20 mouse cellular contexts compared by ENCODE assay signal in genomic region chr13:92683464-92683863, GRCm38 (mm10).
DNase-seq lines count a peak whose midpoint lies in the region; ATAC-seq and TF ChIP-seq lines count a peak whose summit lies in the region.
"Had no signal": no experiment of that assay in that cellular context is flagged by ENCODE, and none has a peak within 500 bp of the region (broad histone marks: within the 10 kb centered on the region; RNA-seq: fewer than 3 reads in every experiment).

No protein-coding gene starts in this region.

- peaks cover 19% of the 10 kb centered on the region; the same call in 1 of the 2 replicates for H3K36me3 ChIP-seq in embryonic facial prominence, embryonic 13.5 days
- peaks cover 23% of the 10 kb centered on the region for H3K36me3 ChIP-seq in embryonic facial prominence, embryonic 10.5 days (replicated peaks)
- peaks cover 3% of the 10 kb centered on the region; the same call in 1 of the 2 replicates for H3K36me3 ChIP-seq in lung, embryonic 16.5 days (ENCODE audit: control insufficient read depth, insufficient read depth, low read length)
- H3K36me3 ChIP-seq in thymus, adult 2 months (ENCODE audit: control insufficient read depth, insufficient read depth, low read length): peaks cover 23% of the 10 kb centered on the region
- H3K36me3 ChIP-seq: forebrain, embryonic 12.5 days had no signal

- TF ChIP-seq CTCF in thymus, adult 2 months (IDR thresholded peaks at IDR 0.05; ENCODE audit: borderline replicate concordance, control insufficient read depth, extremely low read depth, insufficient read depth, low read length, poor library complexity): no peak

- no peak for ATAC-seq in embryonic facial prominence, embryonic 13.5 days (ENCODE audit: insufficient number of reproducible peaks, insufficient read depth, low FRiP score, low TSS enrichment, low read depth)
- ATAC-seq in lung, embryonic 16.5 days (ENCODE audit: low read depth): peak; percentile 35; the same call in 1 of the 2 replicates
- ATAC-seq: CD4-positive, CD25-positive, alpha-beta regulatory T cell, adult 4 months; forebrain, embryonic 16.5 days had no signal

- peaks cover 21% of the 10 kb centered on the region for H3K4me1 ChIP-seq in embryonic facial prominence, embryonic 13.5 days
- H3K4me1 ChIP-seq in embryonic facial prominence, embryonic 10.5 days: peaks cover 17% of the 10 kb centered on the region
- peaks cover 19% of the 10 kb centered on the region for H3K4me1 ChIP-seq in lung, embryonic 16.5 days (replicated peaks; ENCODE audit: control insufficient read depth, insufficient read depth, low read length)
- H3K4me1 ChIP-seq in thymus, adult 2 months (replicated peaks; ENCODE audit: control insufficient read depth, insufficient read depth, low read length): no peaks in the 10 kb centered on the region
- H3K4me1 ChIP-seq: forebrain, embryonic 12.5 days had no signal

- H3K9me3 ChIP-seq in embryonic facial prominence, embryonic 13.5 days: no peaks in the 10 kb centered on the region
- 0 out of 2 replicates have a peak, but pooled peaks cover 8% of the 10 kb centered on the region for H3K9me3 ChIP-seq in embryonic facial prominence, embryonic 10.5 days
- H3K9me3 ChIP-seq in lung, embryonic 16.5 days (ENCODE audit: control insufficient read depth, low read length): no peaks in the 10 kb centered on the region
- H3K9me3 ChIP-seq: forebrain, embryonic 12.5 days; G1E; heart, embryonic 12.5 days had no signal

- H3K27me3 ChIP-seq in embryonic facial prominence, embryonic 13.5 days: no peaks in the 10 kb centered on the region
- H3K27me3 ChIP-seq in embryonic facial prominence, embryonic 10.5 days (replicated peaks; ENCODE audit: low read depth, poor library complexity, severe bottlenecking): no peaks in the 10 kb centered on the region
- no peaks in the 10 kb centered on the region for H3K27me3 ChIP-seq in lung, embryonic 16.5 days (ENCODE audit: control insufficient read depth, insufficient read depth, low read depth, low read length)
- H3K27me3 ChIP-seq in thymus, adult 2 months (ENCODE audit: control insufficient read depth, insufficient read depth, low read length): no peaks in the 10 kb centered on the region
- H3K27me3 ChIP-seq: forebrain, embryonic 12.5 days; heart, embryonic 12.5 days had no signal

- TF ChIP-seq POLR2A in thymus, adult 2 months (IDR thresholded peaks at IDR 0.05; ENCODE audit: control insufficient read depth, extremely low read depth, insufficient read depth, low read length, poor library complexity): no peak

- no peak overlapping the region for H3K9ac ChIP-seq in embryonic facial prominence, embryonic 13.5 days
- no peak overlapping the region for H3K9ac ChIP-seq in lung, embryonic 16.5 days (ENCODE audit: low read length)
- H3K9ac ChIP-seq: forebrain, embryonic 12.5 days; heart, embryonic 12.5 days had no signal

- 0 out of 2 replicates have a peak overlapping the region, but pooled peaks have one; percentile 3 for H3K27ac ChIP-seq in embryonic facial prominence, embryonic 13.5 days
- H3K27ac ChIP-seq in embryonic facial prominence, embryonic 10.5 days (replicated peaks): no peak overlapping the region
- H3K27ac ChIP-seq in lung, embryonic 16.5 days (ENCODE audit: low read length): peak overlapping the region; percentile 37
- no peak overlapping the region for H3K27ac ChIP-seq in thymus, adult 2 months (ENCODE audit: control insufficient read depth, insufficient read depth, low read length)
- H3K27ac ChIP-seq: forebrain, embryonic 12.5 days; heart, adult 2 months had no signal

- 55% methylated on average over 4 of the region's 4 CpGs for WGBS in embryonic facial prominence, embryonic 13.5 days
- WGBS in embryonic facial prominence, embryonic 10.5 days: 64% methylated on average over 4 of the region's 4 CpGs
- WGBS in lung, embryonic 16.5 days: 45% methylated on average over 4 of the region's 4 CpGs
- 87% methylated on average over 4 of the region's 4 CpGs for WGBS in thymus, adult 2 months

- DNase-seq in embryonic facial prominence, embryonic 10.5 days (ENCODE audit: low spot score): no peak
- no peak for DNase-seq in lung, postnatal 25 days (ENCODE audit: low spot score)
- peak; percentile 38 for DNase-seq in thymus, adult 2 months
- no peak for DNase-seq in thymus, postnatal 0 days (ENCODE audit: low spot score)
- DNase-seq in thymus, postnatal 4 days: peak; percentile 54
- no peak for DNase-seq in gastrocnemius, adult 18-20 months (ENCODE audit: low spot score)
- DNase-seq: adrenal gland, adult 8-10 months; adrenal gland, postnatal 36 days; B cell, adult 2 months; cerebellum, adult 2 months; cerebellum, postnatal 10 days; gastrocnemius, postnatal 14 days; heart, adult 2 months had no signal

- no peak overlapping the region for H3K4me2 ChIP-seq in embryonic facial prominence, embryonic 13.5 days
- no peak overlapping the region for H3K4me2 ChIP-seq in lung, embryonic 16.5 days (ENCODE audit: low read depth, low read length)
- H3K4me2 ChIP-seq: forebrain, embryonic 12.5 days; heart, embryonic 12.5 days had no signal

- no peak overlapping the region for H3K4me3 ChIP-seq in embryonic facial prominence, embryonic 13.5 days
- H3K4me3 ChIP-seq in embryonic facial prominence, embryonic 10.5 days: no peak overlapping the region
- H3K4me3 ChIP-seq in lung, embryonic 16.5 days (ENCODE audit: low read length): no peak overlapping the region
- H3K4me3 ChIP-seq in thymus, adult 2 months (ENCODE audit: control insufficient read depth, insufficient read depth, low read length): no peak overlapping the region
- H3K4me3 ChIP-seq: forebrain, embryonic 12.5 days; heart, adult 2 months; heart, embryonic 12.5 days had no signal

Comparison
In these comparisons a context has a peak if more than half of its experiments do, and no peak if none do; other contexts are left out.
1. H3K27ac ChIP-seq: peak in embryonic facial prominence, embryonic 13.5 days (single experiment) and lung, embryonic 16.5 days (single experiment); none in embryonic facial prominence, embryonic 10.5 days (single experiment) and thymus, adult 2 months (single experiment).
2. DNase-seq: peak in thymus, adult 2 months (single experiment) and thymus, postnatal 4 days (single experiment); none in embryonic facial prominence, embryonic 10.5 days (single experiment), lung, postnatal 25 days (single experiment), thymus, postnatal 0 days (single experiment) and gastrocnemius, adult 18-20 months (single experiment).